Mouse (Mus musculus) kidney, adult 11 months (tissue): ENCODE data around the gene Nop10.

ENCODE experiments used
- DNase-seq: peaks from one replicate; pipeline ENCODE4 v3.0.0; 2022

Nop10 gene

GRCm38 (mm10) chr2:112261748-112262653, at the start of gene Nop10:
TSS of gene Nop10 (plus strand) at chr2:112261926.
- peak; percentile 82 for DNase-seq

GRCm38 (mm10) chr2:112215977-112216376, 45.7 kb upstream of the Nop10 start:
- DNase-seq = no peak

GRCm38 (mm10) chr2:112217614-112218013, 44.1 kb upstream of the Nop10 start:
- DNase-seq = no peak

GRCm38 (mm10) chr2:112220880-112221279, 40.8 kb upstream of the Nop10 start:
- DNase-seq = no peak

GRCm38 (mm10) chr2:112222607-112223006, 39.1 kb upstream of the Nop10 start:
- DNase-seq = no peak

GRCm38 (mm10) chr2:112224356-112224755, 37.4 kb upstream of the Nop10 start:
- no peak for DNase-seq

GRCm38 (mm10) chr2:112232623-112233022, 29.1 kb upstream of the Nop10 start:
- no peak for DNase-seq

GRCm38 (mm10) chr2:112236620-112237019, 25.1 kb upstream of the Nop10 start:
- DNase-seq = no peak

- DNase-seq = no peak
Observed at GRCm38 (mm10) chr2:112238006-112238405, 23.7 kb upstream of the Nop10 start.

GRCm38 (mm10) chr2:112239212-112239934, 22.4 kb upstream of the Nop10 start, which contains the start of gene Lpcat4:
TSS of gene Lpcat4 (plus strand) at chr2:112239468.
- peak; percentile 79 for DNase-seq

- no peak for DNase-seq
Observed at GRCm38 (mm10) chr2:112239935-112240721, 21.6 kb upstream of the Nop10 start.

GRCm38 (mm10) chr2:112241787-112242186, 19.9 kb upstream of the Nop10 start:
- DNase-seq = no peak

- DNase-seq = no peak
Observed at GRCm38 (mm10) chr2:112245307-112245706, 16.4 kb upstream of the Nop10 start.

GRCm38 (mm10) chr2:112246193-112246592, 15.5 kb upstream of the Nop10 start:
- DNase-seq = no peak

GRCm38 (mm10) chr2:112247323-112247722, 14.4 kb upstream of the Nop10 start:
- DNase-seq = no peak

GRCm38 (mm10) chr2:112249780-112250453, 11.8 kb upstream of the Nop10 start:
- DNase-seq = no peak

GRCm38 (mm10) chr2:112254675-112255515, 6.8 kb upstream of the Nop10 start:
- no peak for DNase-seq

GRCm38 (mm10) chr2:112259241-112259962, 2.3 kb upstream of the Nop10 start, which contains the start of gene Nutm1:
TSS of gene Nutm1 (minus strand) at chr2:112259291.
- DNase-seq = no peak

GRCm38 (mm10) chr2:112262779-112263295, 1.1 kb downstream of the Nop10 start:
- DNase-seq = no peak

GRCm38 (mm10) chr2:112264364-112264763, 2.6 kb downstream of the Nop10 start:
- DNase-seq = no peak
